Mouse (Mus musculus): ENCODE results near the gene Anks4b. TPM values are rescaled to one million over a fixed set of nuclear protein-coding genes. Genes with fewer than 3 reads are reported as not detected.

The Anks4b gene
- total and polyA plus RNA-seq, 3 experiments = 0.10 to 0.20 TPM; not detected in 1

GRCm38 (mm10) chr7:120180547-120180946, 6.9 kb downstream of the Anks4b start:
- intact Hi-C loops (cut with DNase I) = no loop called here
- 75% methylated on average over 5 of the region's 5 CpGs for WGBS

GRCm38 (mm10) chr7:120181401-120182230, 8.0 kb downstream of the Anks4b start:
- 87% methylated on average over 4 of the region's 4 CpGs for WGBS

More at GRCm38 (mm10) chr7:120180547-120180946, 6.9 kb downstream of the Anks4b start:
- no peaks in the 10 kb centered on the region for H3K79me2 ChIP-seq (replicated peaks; ENCODE audit: control insufficient read depth, insufficient read depth, low read length)
- no peak overlapping the region for H3K27ac ChIP-seq
- no peak overlapping the region for H3K9ac ChIP-seq (ENCODE audit: low read depth, low read length)
- TF ChIP-seq EP300 (IDR thresholded peaks at IDR 0.05; ENCODE audit: insufficient read depth, low read depth, low read length) = no peak
- no peak for TF ChIP-seq POLR2A (IDR thresholded peaks at IDR 0.05; ENCODE audit: insufficient read depth, low read depth, low read length)
- no peak for TF ChIP-seq CTCF (IDR thresholded peaks at IDR 0.05)
- no peak overlapping the region for H3K4me3 ChIP-seq
- no peaks in the 10 kb centered on the region for H3K27me3 ChIP-seq (ENCODE audit: control insufficient read depth, insufficient read depth, low read length)
- H3K36me3 ChIP-seq (ENCODE audit: control insufficient read depth, insufficient read depth, low read length) = no peaks in the 10 kb centered on the region
- H3K4me1 ChIP-seq (ENCODE audit: control insufficient read depth, insufficient read depth, low read length) = no peaks in the 10 kb centered on the region
- no peak for DNase-seq

GRCm38 (mm10) chr7:120182891-120183290, 9.2 kb downstream of the Anks4b start:
- intact Hi-C loops (cut with DNase I) = no loop called here
- H3K4me1 ChIP-seq (ENCODE audit: control insufficient read depth, insufficient read depth, low read length) = no peaks in the 10 kb centered on the region
- H3K79me2 ChIP-seq (replicated peaks; ENCODE audit: control insufficient read depth, insufficient read depth, low read length) = no peaks in the 10 kb centered on the region
- no peak overlapping the region for H3K9ac ChIP-seq (ENCODE audit: low read depth, low read length)
- DNase-seq = no peak
- TF ChIP-seq POLR2A (IDR thresholded peaks at IDR 0.05; ENCODE audit: insufficient read depth, low read depth, low read length) = no peak
- TF ChIP-seq CTCF (IDR thresholded peaks at IDR 0.05) = no peak
- TF ChIP-seq EP300 (IDR thresholded peaks at IDR 0.05; ENCODE audit: insufficient read depth, low read depth, low read length) = no peak
- no peak overlapping the region for H3K27ac ChIP-seq
- H3K36me3 ChIP-seq (ENCODE audit: control insufficient read depth, insufficient read depth, low read length) = no peaks in the 10 kb centered on the region
- no peak overlapping the region for H3K4me3 ChIP-seq
- H3K27me3 ChIP-seq (ENCODE audit: control insufficient read depth, insufficient read depth, low read length) = no peaks in the 10 kb centered on the region

More at GRCm38 (mm10) chr7:120181401-120182230, 8.0 kb downstream of the Anks4b start:
- TF ChIP-seq POLR2A (IDR thresholded peaks at IDR 0.05; ENCODE audit: insufficient read depth, low read depth, low read length) (no peak), EP300 (IDR thresholded peaks at IDR 0.05; ENCODE audit: insufficient read depth, low read depth, low read length) (no peak), CTCF (IDR thresholded peaks at IDR 0.05) (no peak)
- no peaks in the 10 kb centered on the region for H3K36me3 ChIP-seq (ENCODE audit: control insufficient read depth, insufficient read depth, low read length)
- H3K9ac ChIP-seq (ENCODE audit: low read depth, low read length) = no peak overlapping the region
- intact Hi-C loops (cut with DNase I) = no loop called here
- no peak for DNase-seq
- H3K4me1 ChIP-seq (ENCODE audit: control insufficient read depth, insufficient read depth, low read length) = no peaks in the 10 kb centered on the region
- H3K4me3 ChIP-seq = no peak overlapping the region
- no peak overlapping the region for H3K27ac ChIP-seq
- no peaks in the 10 kb centered on the region for H3K79me2 ChIP-seq (replicated peaks; ENCODE audit: control insufficient read depth, insufficient read depth, low read length)
- no peaks in the 10 kb centered on the region for H3K27me3 ChIP-seq (ENCODE audit: control insufficient read depth, insufficient read depth, low read length)

GRCm38 (mm10) chr7:120188946-120189345, 15.3 kb downstream of the Anks4b start:
- H3K27me3 ChIP-seq (ENCODE audit: control insufficient read depth, insufficient read depth, low read length) = no peaks in the 10 kb centered on the region
- no peak overlapping the region for H3K4me3 ChIP-seq
- intact Hi-C loops (cut with DNase I) = no loop called here
- no peak for DNase-seq
- no peak overlapping the region for H3K27ac ChIP-seq
- H3K36me3 ChIP-seq (ENCODE audit: control insufficient read depth, insufficient read depth, low read length) = no peaks in the 10 kb centered on the region
- no peak overlapping the region for H3K9ac ChIP-seq (ENCODE audit: low read depth, low read length)
- TF ChIP-seq POLR2A (IDR thresholded peaks at IDR 0.05; ENCODE audit: insufficient read depth, low read depth, low read length) (no peak), EP300 (IDR thresholded peaks at IDR 0.05; ENCODE audit: insufficient read depth, low read depth, low read length) (no peak), CTCF (IDR thresholded peaks at IDR 0.05) (no peak)
- 92% methylated on average over 5 of the region's 5 CpGs for WGBS
- H3K79me2 ChIP-seq (replicated peaks; ENCODE audit: control insufficient read depth, insufficient read depth, low read length) = no peaks in the 10 kb centered on the region
- peaks cover 2% of the 10 kb centered on the region for H3K4me1 ChIP-seq (ENCODE audit: control insufficient read depth, insufficient read depth, low read length)

- Histone ChIP-seq H3K4me3 (no peak overlapping the region), H3K79me2 (replicated peaks; ENCODE audit: control insufficient read depth, insufficient read depth, low read length) (no peaks in the 10 kb centered on the region), H3K4me1 (ENCODE audit: control insufficient read depth, insufficient read depth, low read length) (peaks cover 2% of the 10 kb centered on the region), H3K27me3 (ENCODE audit: control insufficient read depth, insufficient read depth, low read length) (no peaks in the 10 kb centered on the region), H3K27ac (no peak overlapping the region), H3K9ac (ENCODE audit: low read depth, low read length) (no peak overlapping the region), H3K36me3 (ENCODE audit: control insufficient read depth, insufficient read depth, low read length) (no peaks in the 10 kb centered on the region)
- TF ChIP-seq POLR2A (IDR thresholded peaks at IDR 0.05; ENCODE audit: insufficient read depth, low read depth, low read length) = no peak
- no peak for TF ChIP-seq CTCF (IDR thresholded peaks at IDR 0.05)
- TF ChIP-seq EP300 (IDR thresholded peaks at IDR 0.05; ENCODE audit: insufficient read depth, low read depth, low read length) = no peak
- intact Hi-C loops (cut with DNase I) = no loop called here
- DNase-seq = no peak
- 50% methylated on average over 8 of the region's 8 CpGs for WGBS
Measured at GRCm38 (mm10) chr7:120189369-120190149, 15.9 kb downstream of the Anks4b start.

All from heart, adult 2 months (tissue).